Mouse (Mus musculus) liver, embryonic 11.5 days (tissue): Measurements from ENCODE around the gene Cacna1g. TPM values are rescaled to one million over a fixed set of nuclear protein-coding genes. Genes with fewer than 3 reads are reported as not detected.

Source experiments
- ATAC-seq: fragments of 200-750 bp; cut with Nextera tagmentation; replicated peaks from 2 replicates; pipeline ENCODE4 v1.8.0; 2017; ENCODE audit warnings: moderate number of reproducible peaks, mild to moderate bottlenecking, moderate TSS enrichment, moderate library complexity; ENCODE audit not compliant: low FRiP score
- DNase-seq: peaks from one replicate; pipeline ENCODE4 v3.0.0-alpha.2; 2017; ENCODE audit warnings: low spot score
- H3K27ac ChIP-seq: fragments of 300-500 bp; sonication (generic); 2 replicates; pipeline ENCODE4 v1.5.1; 2014; ENCODE audit warnings: mild to moderate bottlenecking, low read depth, low read length, control low read depth
- H3K27me3 ChIP-seq: fragments of 300-500 bp; sonication (generic); replicated peaks from 2 replicates; pipeline ENCODE4 v1.6.1; 2014; ENCODE audit warnings: low read length, mixed read lengths; ENCODE audit not compliant: control insufficient read depth, insufficient read depth
- H3K36me3 ChIP-seq: fragments of 300-500 bp; sonication (generic); 2 replicates; pipeline ENCODE4 v1.6.1; 2014; ENCODE audit warnings: mild to moderate bottlenecking, low read length, moderate library complexity, mixed read lengths; ENCODE audit not compliant: control insufficient read depth, insufficient read depth
- H3K4me1 ChIP-seq: fragments of 300-500 bp; sonication (generic); replicated peaks from 2 replicates; pipeline ENCODE4 v1.6.1; 2014; ENCODE audit warnings: low read length, mixed read lengths; ENCODE audit not compliant: control insufficient read depth, insufficient read depth
- H3K4me2 ChIP-seq: fragments of 300-500 bp; sonication (generic); 2 replicates; pipeline ENCODE4 v1.6.1; 2014; ENCODE audit warnings: mild to moderate bottlenecking, control low read depth, moderate library complexity
- H3K4me3 ChIP-seq: fragments of 300-500 bp; sonication (generic); 2 replicates; pipeline ENCODE4 v1.5.1; 2014; ENCODE audit warnings: low read depth, low read length, control low read depth
- H3K9ac ChIP-seq: fragments of 300-500 bp; sonication (generic); 2 replicates; pipeline ENCODE4 v1.6.1; 2014; ENCODE audit warnings: low read depth, low read length, control low read depth
- H3K9me3 ChIP-seq: fragments of 300-500 bp; sonication (generic); 2 replicates; pipeline ENCODE4 v1.6.1; 2016; ENCODE audit warnings: low read length, inconsistent platforms, mixed read lengths; ENCODE audit not compliant: control insufficient read depth
- WGBS: fragments of 180-500 bp; shearing (Covaris S2); extraction: QIAGEN DNeasy Blood & Tissue Kit; methylation state at CpG from one replicate; pipeline ENCODE4 v1.1.7; 2014; 5-methylcytosine and 5-hydroxymethylcytosine counted together
- polyA plus RNA-seq: library from polyadenylated mRNA; unstranded; fragments of >200 nt; fragmentation: Nextera tagmentation; extraction: Ambion mirVana; gene quantifications from 2 replicates; pipeline ENCODE4 v1.2.1, GENCODE M21; 2014

The Cacna1g gene
- 2.7 and 4.7 TPM in 2 replicates for polyA plus RNA-seq

DNA sequence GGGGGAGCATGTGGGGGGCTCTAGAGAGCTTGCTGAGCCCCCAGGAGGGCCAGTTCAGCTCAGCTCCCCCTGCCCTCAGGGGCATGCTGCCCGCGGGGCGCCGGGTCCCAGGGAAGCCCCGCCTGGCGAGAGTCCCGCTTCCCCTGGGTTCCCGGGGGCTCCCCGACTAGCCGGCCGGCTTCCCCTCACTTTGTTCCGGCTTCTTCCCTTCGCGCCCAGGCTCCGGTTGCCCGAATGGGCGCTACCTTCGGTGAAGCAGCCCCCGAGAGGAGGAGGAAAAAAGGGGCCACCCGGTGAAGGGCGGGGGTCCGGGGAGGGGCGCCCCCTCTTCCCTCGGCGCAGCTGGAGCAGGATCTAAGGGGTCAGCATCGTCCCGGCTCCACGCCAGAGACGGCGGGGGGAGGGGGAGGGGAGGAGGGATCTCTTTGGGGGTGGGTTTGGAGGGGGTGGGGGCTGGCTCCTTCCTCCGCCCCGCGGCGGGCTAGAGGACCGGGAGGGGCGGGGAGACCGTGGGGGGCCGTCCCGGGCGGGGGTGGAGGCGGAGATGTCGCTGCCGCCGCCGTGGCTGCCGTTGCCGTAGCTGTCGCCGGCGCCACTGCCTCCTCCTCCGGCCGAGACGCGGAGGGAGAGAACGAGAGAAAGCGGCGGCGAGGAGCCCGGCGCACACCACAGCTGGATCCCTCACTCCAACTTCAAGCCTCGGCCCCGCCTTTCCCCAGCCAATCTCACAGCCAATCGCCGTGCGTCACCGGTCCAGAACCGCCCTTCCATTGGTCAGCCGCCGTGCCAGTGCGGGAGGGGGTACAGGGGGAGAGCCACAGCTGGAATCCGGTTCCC, at the start of gene Cacna1g:
Gene Cacna1g, minus strand, starts transcription at position 492 of the 837 bp plus-strand sequence.
- peaks cover 91% of the 10 kb centered on the region for H3K27me3 ChIP-seq
- H3K4me2 ChIP-seq, result peak within 1 kb of the TSS; percentile 65
- H3K4me1 ChIP-seq, result peaks cover 8% of the 10 kb centered on the region
- peak within 1 kb of the TSS; percentile 38; the same call in 1 of the 2 replicates for H3K9ac ChIP-seq
- peak; percentile 76 for DNase-seq
- WGBS, result under 1% methylated on average over 54 of the region's 71 CpGs
- ATAC-seq, result peak; percentile 88
- H3K4me3 ChIP-seq, result peak within 1 kb of the TSS; percentile 57
- no peaks in the 10 kb centered on the region for H3K36me3 ChIP-seq
- no peak within 1 kb of the TSS for H3K27ac ChIP-seq
- H3K9me3 ChIP-seq, result no peaks in the 10 kb centered on the region

DNA sequence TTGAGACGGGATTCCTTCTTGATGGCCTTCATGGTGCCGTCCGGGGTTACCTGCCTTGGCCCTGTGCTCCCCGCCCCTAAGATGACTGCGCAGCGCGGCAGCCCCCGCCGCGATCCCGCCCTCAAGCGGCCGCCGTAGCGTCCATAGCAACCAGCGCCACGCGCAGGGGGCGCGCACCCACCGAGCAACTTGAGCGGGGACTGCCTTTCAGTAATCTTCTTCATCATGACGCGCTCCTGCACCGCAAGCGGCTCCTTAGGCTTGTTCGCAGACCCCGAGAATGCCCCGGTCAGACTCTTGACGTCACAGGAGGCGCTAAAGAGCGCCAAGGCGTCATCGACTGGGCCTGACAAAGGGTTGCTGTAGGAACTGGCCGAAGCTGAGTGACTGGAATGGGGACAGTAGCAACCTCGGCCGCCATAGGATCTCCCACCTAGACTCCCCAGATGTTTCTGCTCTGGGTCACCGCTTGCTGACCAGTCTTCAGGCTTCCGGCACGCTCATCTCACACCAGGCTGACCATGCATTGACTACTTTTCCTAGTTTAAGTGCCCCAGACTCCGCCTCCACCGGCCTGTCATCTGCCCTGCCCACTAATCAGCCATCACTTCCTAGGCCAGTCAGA, 47.3 kb upstream of the Cacna1g start, which contains the start of gene Mycbpap:
Gene Mycbpap, minus strand, starts transcription at position 524 of the 625 bp plus-strand sequence.
- Histone ChIP-seq H3K9ac (peak within 1 kb of the TSS; percentile 37), H3K4me3 (peak within 1 kb of the TSS; percentile 61), H3K4me1 (no peaks in the 10 kb centered on the region), H3K9me3 (no peaks in the 10 kb centered on the region), H3K36me3 (no peaks in the 10 kb centered on the region), H3K27me3 (no peaks in the 10 kb centered on the region), H3K27ac (no peak within 1 kb of the TSS), H3K4me2 (peak within 1 kb of the TSS; percentile 85)
- 1% methylated on average over 42 of the region's 42 CpGs for WGBS
- DNase-seq (peak; percentile 71), ATAC-seq (peak; percentile 57)

DNA sequence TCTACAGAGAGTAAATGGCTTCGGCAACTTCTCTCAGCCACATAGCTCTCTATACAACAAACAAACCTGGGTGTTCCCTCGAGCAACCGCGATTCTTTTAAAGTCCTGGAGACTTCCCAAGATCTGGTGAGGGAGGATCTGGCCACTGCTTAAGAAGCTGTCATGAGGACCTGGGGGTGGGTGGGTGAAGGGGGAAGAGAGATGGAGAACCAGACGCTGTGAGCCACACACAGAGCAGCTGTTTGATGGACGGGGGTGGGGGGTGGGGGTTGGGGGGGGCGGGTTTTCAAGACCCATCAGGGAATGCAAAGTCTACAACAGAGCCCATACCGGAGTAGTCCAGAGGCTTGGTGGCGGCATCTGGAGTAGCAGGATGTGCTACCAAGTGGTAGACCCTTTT, 39.5 kb upstream of the Cacna1g start:
- no peaks in the 10 kb centered on the region for H3K9me3 ChIP-seq
- 59% methylated on average over 9 of the region's 9 CpGs for WGBS
- no peak for DNase-seq

DNA sequence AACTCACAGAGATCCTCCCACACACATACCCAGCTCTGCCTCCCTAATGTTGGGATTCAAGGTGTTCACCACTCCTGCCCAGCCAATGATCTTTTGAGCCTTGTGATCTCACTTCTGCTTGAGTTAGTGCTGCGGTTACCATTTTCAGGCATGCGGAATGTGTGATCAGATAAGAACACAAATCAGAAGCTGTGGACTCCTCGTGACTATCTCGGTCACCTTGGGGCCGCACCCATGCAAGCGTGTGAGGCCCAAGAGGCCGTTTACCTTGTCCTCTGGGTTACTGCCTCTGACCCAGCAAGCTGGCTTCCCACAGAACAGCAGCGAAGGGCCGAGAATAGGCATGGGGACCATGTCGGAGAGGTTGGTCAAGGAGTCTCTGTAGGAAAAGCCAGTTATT, 35.0 kb upstream of the Cacna1g start:
- no peaks in the 10 kb centered on the region for H3K36me3 ChIP-seq
- WGBS, result 71% methylated on average over 10 of the region's 10 CpGs
- peaks cover 22% of the 10 kb centered on the region for H3K27me3 ChIP-seq
- no peak for ATAC-seq
- DNase-seq, result no peak
- no peak overlapping the region for H3K9ac ChIP-seq
- H3K4me2 ChIP-seq, result no peak overlapping the region
- H3K9me3 ChIP-seq, result no peaks in the 10 kb centered on the region
- H3K4me1 ChIP-seq, result no peaks in the 10 kb centered on the region
- no peak overlapping the region for H3K4me3 ChIP-seq
- no peak overlapping the region for H3K27ac ChIP-seq

More for the DNA sequence above, 39.5 kb upstream of the Cacna1g start:
- no peak for ATAC-seq
- Histone ChIP-seq H3K27me3 (peaks cover 2% of the 10 kb centered on the region; the same call in 1 of the 2 replicates), H3K4me2 (no peak overlapping the region), H3K9ac (no peak overlapping the region), H3K4me3 (no peak overlapping the region), H3K27ac (no peak overlapping the region), H3K36me3 (no peaks in the 10 kb centered on the region), H3K4me1 (no peaks in the 10 kb centered on the region)

DNA sequence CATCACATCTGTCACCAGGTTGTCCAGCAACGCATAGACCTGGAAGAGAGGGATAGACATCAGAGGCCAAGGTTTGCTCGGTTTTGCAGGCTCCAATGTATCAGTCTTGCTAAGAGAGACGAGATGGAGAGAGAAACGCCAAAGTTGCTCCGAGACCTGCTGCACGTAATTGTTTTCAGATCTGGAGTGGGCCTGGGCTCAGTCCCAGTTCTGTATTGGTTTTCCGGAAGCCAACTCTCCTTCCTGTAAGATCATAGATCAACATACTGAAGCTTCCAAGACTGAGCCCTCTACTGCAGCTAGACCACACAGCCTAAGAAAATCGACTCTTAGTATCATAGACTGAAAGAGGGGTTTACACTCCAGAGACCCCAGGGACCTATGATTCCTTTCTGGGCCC, 27.5 kb upstream of the Cacna1g start:
- ATAC-seq, result no peak

DNA sequence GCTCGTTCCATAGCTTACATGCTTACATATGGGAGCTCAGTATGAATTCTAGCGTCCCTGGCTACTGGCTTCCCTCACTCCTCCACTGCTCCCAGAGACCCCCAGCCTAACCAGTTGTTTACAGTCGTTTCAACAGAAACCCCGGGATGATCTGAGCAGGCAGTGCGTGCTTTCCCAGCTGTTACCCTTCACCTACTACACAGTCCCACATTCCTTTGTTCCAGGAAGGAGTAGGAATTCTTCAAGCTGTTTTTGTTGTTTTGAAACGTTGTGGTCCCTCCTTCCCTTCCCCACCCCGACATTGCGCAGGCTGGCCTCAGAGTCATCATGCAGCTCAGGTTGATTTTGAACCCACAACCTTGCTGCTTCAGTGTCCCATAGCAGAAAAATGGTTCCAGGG, 26.4 kb upstream of the Cacna1g start:
- WGBS, result 24% methylated on average over 8 of the region's 8 CpGs
- H3K9ac ChIP-seq, result no peak overlapping the region
- no peak overlapping the region for H3K27ac ChIP-seq
- no peak overlapping the region for H3K4me3 ChIP-seq
- H3K27me3 ChIP-seq, result peaks cover 62% of the 10 kb centered on the region
- H3K4me2 ChIP-seq, result peak overlapping the region; percentile 56; the same call in 1 of the 2 replicates
- no peak for DNase-seq
- H3K9me3 ChIP-seq, result no peaks in the 10 kb centered on the region
- ATAC-seq, result no peak
- H3K4me1 ChIP-seq, result no peaks in the 10 kb centered on the region; the same call in 1 of the 2 replicates
- no peaks in the 10 kb centered on the region for H3K36me3 ChIP-seq

More for the DNA sequence above, 27.5 kb upstream of the Cacna1g start:
- no peak overlapping the region for H3K27ac ChIP-seq
- no peak overlapping the region for H3K9ac ChIP-seq
- H3K4me1 ChIP-seq, result no peaks in the 10 kb centered on the region; the same call in 1 of the 2 replicates
- no peaks in the 10 kb centered on the region for H3K36me3 ChIP-seq
- H3K4me3 ChIP-seq, result no peak overlapping the region
- no peak for DNase-seq
- no peak overlapping the region for H3K4me2 ChIP-seq
- 85% methylated on average over 8 of the region's 8 CpGs for WGBS
- no peaks in the 10 kb centered on the region for H3K9me3 ChIP-seq
- peaks cover 67% of the 10 kb centered on the region for H3K27me3 ChIP-seq

DNA sequence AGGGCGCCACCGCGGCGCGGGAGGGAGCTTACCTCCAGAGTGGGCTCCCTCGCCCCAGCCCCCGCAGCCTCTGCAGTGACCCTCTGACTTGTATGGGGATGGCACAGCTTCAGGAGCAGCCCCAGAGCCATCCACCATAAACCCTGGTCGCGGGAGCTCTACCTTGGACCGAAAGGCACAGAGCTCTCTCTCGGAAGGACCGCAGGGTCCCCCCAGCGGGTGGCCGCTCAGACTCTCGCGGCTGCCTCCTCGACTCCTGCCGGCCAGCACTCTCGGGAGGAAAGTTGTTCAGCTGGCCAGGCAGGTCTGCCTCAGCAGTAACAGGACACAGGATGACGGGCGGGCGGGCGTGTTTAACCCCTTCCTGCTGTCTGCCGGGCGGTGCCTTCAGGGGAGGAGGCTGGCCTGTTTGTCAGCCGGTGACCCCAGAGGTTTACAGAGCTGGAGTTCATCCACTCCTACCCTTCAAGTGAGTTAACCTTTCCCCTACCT, 25.7 kb upstream of the Cacna1g start, which contains the start of gene Epn3:
Gene Epn3, minus strand, starts transcription at position 314 of the 492 bp plus-strand sequence.
- Histone ChIP-seq H3K4me2 (peak within 1 kb of the TSS; percentile 56), H3K27ac (no peak within 1 kb of the TSS), H3K36me3 (no peaks in the 10 kb centered on the region), H3K4me1 (no peaks in the 10 kb centered on the region; the same call in 1 of the 2 replicates), H3K27me3 (peaks cover 60% of the 10 kb centered on the region), H3K9me3 (no peaks in the 10 kb centered on the region), H3K9ac (0 out of 2 replicates have a peak within 1 kb of the TSS, but pooled peaks have one; percentile 34), H3K4me3 (peak within 1 kb of the TSS; percentile 34)
- ATAC-seq (no peak), DNase-seq (peak; percentile 53)
- WGBS, result 1% methylated on average over 25 of the region's 26 CpGs

DNA sequence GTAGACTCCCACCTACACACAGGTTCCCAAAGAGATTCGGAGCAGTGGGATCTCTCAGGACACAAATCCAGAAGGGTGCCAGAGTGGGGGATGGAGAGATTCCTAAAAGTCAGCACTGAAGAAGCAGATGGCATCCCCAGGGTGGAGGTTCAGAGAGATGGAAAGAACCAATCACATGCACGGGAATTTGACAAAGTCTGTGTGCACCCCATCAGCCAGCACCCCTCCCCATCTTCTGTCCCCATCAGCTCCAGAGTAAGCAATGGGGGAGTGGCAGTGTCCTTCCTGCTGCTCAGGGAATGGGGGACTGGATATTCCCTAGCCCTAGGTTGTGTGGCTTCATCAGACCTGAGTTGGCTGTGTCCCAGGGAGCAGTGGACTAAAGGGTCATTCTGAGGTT, 25.0 kb upstream of the Cacna1g start:
- Histone ChIP-seq H3K4me1 (no peaks in the 10 kb centered on the region; the same call in 1 of the 2 replicates), H3K36me3 (no peaks in the 10 kb centered on the region), H3K9ac (no peak overlapping the region), H3K4me3 (peak overlapping the region; percentile 34; the same call in 1 of the 2 replicates), H3K27me3 (peaks cover 54% of the 10 kb centered on the region), H3K4me2 (peak overlapping the region; percentile 56), H3K9me3 (no peaks in the 10 kb centered on the region), H3K27ac (no peak overlapping the region)
- DNase-seq (no peak), ATAC-seq (no peak)
- 13% methylated on average over 2 of the region's 2 CpGs for WGBS
